Mouse (Mus musculus) small intestine, adult 2 months (tissue): Measurements from ENCODE around the gene Chrd. TPM values are rescaled to one million over a fixed set of nuclear protein-coding genes. Genes with fewer than 3 reads are reported as not detected.

Experiments
- H3K27ac ChIP-seq: fragments of 200-500 bp; 2 replicates; pipeline ENCODE4 v1.5.1; 2012; ENCODE audit warnings: low read depth, low read length, control low read depth, inconsistent platforms; ENCODE audit not compliant: insufficient read depth
- H3K27me3 ChIP-seq: fragments of 200-500 bp; 2 replicates; pipeline ENCODE4 v1.6.1; 2012; ENCODE audit warnings: mild to moderate bottlenecking, moderate library complexity, low read length, inconsistent platforms; ENCODE audit not compliant: control insufficient read depth, insufficient read depth
- H3K36me3 ChIP-seq: fragments of 200-500 bp; 2 replicates; pipeline ENCODE4 v1.6.1; 2012; ENCODE audit warnings: mild to moderate bottlenecking, low read length, control low read depth, inconsistent platforms; ENCODE audit not compliant: control insufficient read depth, insufficient read depth
- H3K4me1 ChIP-seq: fragments of 200-500 bp; 2 replicates; pipeline ENCODE4 v1.6.1; 2012; ENCODE audit warnings: low read length, inconsistent platforms, mixed read lengths; ENCODE audit not compliant: control insufficient read depth, insufficient read depth, insufficient read length
- H3K4me3 ChIP-seq: fragments of 200-500 bp; 2 replicates; pipeline ENCODE4 v1.5.1; 2012; ENCODE audit warnings: low read depth, mild to moderate bottlenecking, control low read depth, inconsistent platforms, low read length, moderate library complexity
- CTCF ChIP-seq: fragments of 200-500 bp; IDR thresholded peaks from 2 replicates; pipeline ENCODE4 v1.5.1; 2012; ENCODE audit warnings: low read depth, mild to moderate bottlenecking, control low read depth, inconsistent platforms, low read length, moderate library complexity, mixed read lengths; ENCODE audit not compliant: insufficient replicate concordance, insufficient read length; ENCODE audit errors: extremely low read depth
- POLR2A ChIP-seq: fragments of 200-500 bp; IDR thresholded peaks from 2 replicates; pipeline ENCODE4 v1.6.1; 2012; ENCODE audit warnings: low read depth, mild to moderate bottlenecking, control low read depth, inconsistent platforms, low read length, moderate library complexity
- WGBS: fragments of 180-500 bp; shearing (Covaris S2); methylation state at CpG from one replicate; pipeline ENCODE4 v1.1.7; 2018; 5-methylcytosine and 5-hydroxymethylcytosine counted together
- polyA plus RNA-seq: library from polyadenylated mRNA; depleted of rRNA; stranded (reverse); fragments of >200 nt; gene quantifications from 2 replicates; pipeline ENCODE4 v1.2.3, GENCODE M21; 2012

The Chrd gene
- polyA plus RNA-seq, 1 experiment: 3.3 TPM

- peaks cover 17% of the 10 kb centered on the region for H3K27me3 ChIP-seq
- H3K4me3 ChIP-seq: peak overlapping the region; percentile 40
- TF ChIP-seq POLR2A (no peak), CTCF (no peak)
- WGBS: 8% methylated on average over 46 of the region's 46 CpGs
- peaks cover 8% of the 10 kb centered on the region for H3K4me1 ChIP-seq
- peaks cover 13% of the 10 kb centered on the region for H3K36me3 ChIP-seq
- no peak overlapping the region for H3K27ac ChIP-seq
These were observed 37.2 kb upstream of the Chrd start for GRCm38 (mm10) chr16:20695622-20696323.

- WGBS: 72% methylated on average over 5 of the region's 5 CpGs
- TF ChIP-seq CTCF (no peak), POLR2A (no peak)
- H3K36me3 ChIP-seq: peaks cover 8% of the 10 kb centered on the region
- peaks cover 8% of the 10 kb centered on the region for H3K4me1 ChIP-seq
- no peak overlapping the region for H3K27ac ChIP-seq
- H3K4me3 ChIP-seq: no peak overlapping the region
- peaks cover 17% of the 10 kb centered on the region for H3K27me3 ChIP-seq
These were observed 33.7 kb upstream of the Chrd start for GRCm38 (mm10) chr16:20699266-20699665.

- 76% methylated on average over 5 of the region's 5 CpGs for WGBS
- TF ChIP-seq CTCF: no peak
- no peak for TF ChIP-seq POLR2A
- Histone ChIP-seq H3K4me3 (no peak overlapping the region), H3K27ac (no peak overlapping the region), H3K36me3 (peaks cover 9% of the 10 kb centered on the region), H3K27me3 (peaks cover 15% of the 10 kb centered on the region), H3K4me1 (peaks cover 8% of the 10 kb centered on the region)
These were observed 32.9 kb upstream of the Chrd start for GRCm38 (mm10) chr16:20700036-20700435.

DNA sequence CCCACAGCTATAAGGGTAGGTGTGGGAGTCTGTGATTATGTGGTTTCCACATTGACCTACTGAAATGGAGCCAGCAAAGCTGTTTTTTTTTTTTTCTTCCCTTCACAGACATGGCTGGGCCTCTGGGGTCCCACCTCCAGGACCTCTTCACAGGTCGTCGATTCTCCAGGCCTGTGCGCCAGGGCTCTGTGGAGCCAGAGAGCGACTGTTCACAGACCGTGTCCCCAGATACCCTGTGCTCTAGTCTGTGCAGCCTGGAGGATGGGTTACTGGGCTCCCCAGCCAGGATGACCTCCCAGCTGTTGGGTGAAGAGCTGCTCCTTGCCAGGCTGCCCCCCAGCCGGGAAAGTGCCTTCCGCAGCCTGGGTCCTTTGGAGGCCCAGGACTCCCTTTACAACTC lies 31.6 kb upstream of the Chrd start:
- TF ChIP-seq CTCF: no peak
- Histone ChIP-seq H3K36me3 (peaks cover 18% of the 10 kb centered on the region), H3K27me3 (peaks cover 3% of the 10 kb centered on the region), H3K27ac (no peak overlapping the region), H3K4me1 (no peaks in the 10 kb centered on the region), H3K4me3 (no peak overlapping the region)
- 85% methylated on average over 7 of the region's 7 CpGs for WGBS

DNA sequence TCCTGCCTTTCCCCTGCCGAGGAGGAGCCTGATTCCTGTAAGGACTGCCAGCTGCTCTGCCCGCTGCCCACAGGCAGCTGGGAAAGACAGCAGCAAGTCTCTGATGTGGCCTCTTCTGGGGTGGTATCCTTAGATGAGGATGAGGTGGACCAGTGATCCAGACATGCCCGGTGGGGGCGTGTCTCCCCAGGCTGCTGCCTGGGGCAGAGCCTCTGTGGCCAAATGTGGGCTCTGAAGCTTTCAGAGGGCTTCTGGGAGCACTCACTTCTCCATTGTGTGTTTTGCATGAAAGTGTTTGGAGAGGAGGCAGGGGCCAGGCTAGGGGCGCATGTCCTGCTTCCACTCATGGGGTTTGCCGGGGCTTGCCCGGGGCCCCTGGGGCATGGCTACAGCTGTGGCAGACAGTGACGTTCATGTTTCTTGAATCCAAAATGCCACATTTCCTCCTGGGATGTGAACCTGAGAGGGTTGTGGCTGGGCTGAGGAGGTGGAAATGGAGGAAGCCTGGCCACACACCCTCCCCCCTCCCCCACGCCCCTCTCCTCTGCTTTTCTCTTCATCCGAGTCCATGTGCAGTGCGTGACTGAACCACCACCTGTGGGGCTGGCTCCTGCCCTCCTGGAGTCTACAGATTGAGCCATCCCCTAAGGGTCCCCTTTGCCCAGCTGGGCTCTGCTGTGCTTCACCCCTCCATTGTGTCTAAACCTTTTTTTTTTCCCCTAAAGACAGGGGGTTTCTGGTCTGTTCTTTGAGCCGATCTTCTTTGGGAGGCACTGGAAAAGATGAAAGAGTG lies 31.0 kb upstream of the Chrd start:
- WGBS: 70% methylated on average over 12 of the region's 12 CpGs
- H3K4me3 ChIP-seq: no peak overlapping the region
- peaks cover 21% of the 10 kb centered on the region for H3K36me3 ChIP-seq
- H3K27me3 ChIP-seq: no peaks in the 10 kb centered on the region; the same call in 1 of the 2 replicates
- H3K4me1 ChIP-seq: no peaks in the 10 kb centered on the region
- H3K27ac ChIP-seq: no peak overlapping the region
- TF ChIP-seq POLR2A: no peak
- TF ChIP-seq CTCF: no peak

DNA sequence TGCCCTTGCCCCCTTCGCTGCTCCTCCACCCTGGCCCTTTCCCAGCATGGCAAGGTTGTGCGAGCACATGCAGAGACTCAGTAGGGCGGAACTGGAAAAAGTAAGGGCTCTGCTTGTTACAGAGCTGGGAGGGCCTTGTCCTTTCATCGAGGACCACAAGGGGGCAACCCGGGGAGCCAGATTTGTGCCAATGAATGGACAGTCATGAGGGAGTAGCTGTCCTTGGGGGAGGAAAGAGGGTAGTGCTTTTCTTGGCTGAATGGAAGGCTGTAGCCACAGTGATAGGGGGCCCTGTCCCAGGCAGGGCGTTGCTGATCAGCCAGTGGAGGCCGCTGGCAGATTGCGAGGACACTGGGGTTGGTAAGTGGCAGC lies 30.4 kb upstream of the Chrd start:
- TF ChIP-seq CTCF (peak; percentile 63; the same call in 1 of the 2 replicates), POLR2A (no peak)
- WGBS: 32% methylated on average over 8 of the region's 8 CpGs
- Histone ChIP-seq H3K27me3 (no peaks in the 10 kb centered on the region), H3K4me3 (no peak overlapping the region), H3K4me1 (no peaks in the 10 kb centered on the region), H3K27ac (no peak overlapping the region), H3K36me3 (peaks cover 27% of the 10 kb centered on the region)

DNA sequence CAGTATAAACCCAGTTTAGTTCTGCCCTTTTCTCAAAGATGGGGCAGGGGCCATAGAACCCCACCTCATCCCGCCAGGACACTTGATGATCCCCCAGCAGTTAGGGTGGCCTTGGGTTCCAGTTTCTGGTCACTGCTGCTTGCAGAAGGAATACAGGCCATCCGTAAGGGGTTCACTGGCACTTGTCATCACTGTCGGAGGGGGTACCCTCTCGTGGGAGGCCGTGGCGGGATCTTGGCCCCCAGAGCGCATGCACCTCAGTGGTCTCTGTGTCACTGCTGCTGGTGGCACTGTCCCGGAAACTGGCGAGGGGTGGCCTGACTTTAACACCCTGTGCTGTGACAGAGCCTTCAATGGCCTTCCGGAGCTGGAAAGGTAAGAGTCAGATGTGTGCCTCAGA lies 29.9 kb upstream of the Chrd start:
- no peak for TF ChIP-seq CTCF
- TF ChIP-seq POLR2A: no peak
- 94% methylated on average over 10 of the region's 10 CpGs for WGBS

More for the DNA sequence above, 29.9 kb upstream of the Chrd start:
- H3K4me3 ChIP-seq: no peak overlapping the region
- no peaks in the 10 kb centered on the region for H3K4me1 ChIP-seq
- H3K27ac ChIP-seq: no peak overlapping the region
- no peaks in the 10 kb centered on the region for H3K27me3 ChIP-seq
- peaks cover 32% of the 10 kb centered on the region for H3K36me3 ChIP-seq
